Mouse (Mus musculus): Measurements from ENCODE around the gene Csrnp3. TPM values are rescaled to one million over a fixed set of nuclear protein-coding genes. Genes with fewer than 3 reads are reported as not detected.
"Not testable (repeated sequence)": the region's sequence is repeated elsewhere in the genome, so short reads cannot be mapped to it uniquely, and the experiment has no call there.

Csrnp3 gene
- not detected in 2 replicates for polyA plus RNA-seq (2015; fragmentation: Nextera tagmentation; extraction: Ambion mirVana)

DNA sequence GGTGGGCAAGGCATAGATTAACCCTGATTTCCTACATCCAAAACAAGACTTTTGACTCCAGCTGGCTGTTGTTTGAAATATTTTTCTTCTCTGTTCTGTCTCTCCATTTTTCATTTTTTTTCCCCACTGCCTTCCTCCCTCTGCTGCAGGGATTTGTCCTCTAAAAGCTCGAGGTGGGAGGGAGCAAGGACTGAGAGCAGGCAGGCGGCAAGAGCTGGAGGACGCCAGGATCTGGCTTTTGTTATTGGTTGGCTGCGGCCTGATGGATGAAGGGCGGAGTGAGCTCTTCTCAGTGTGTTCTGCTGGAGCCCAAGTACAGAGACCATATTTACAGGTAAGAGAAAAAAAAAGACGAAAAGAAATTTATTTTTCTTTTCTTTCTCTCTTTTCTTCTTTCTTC, at the start of gene Csrnp3:
Gene Csrnp3, plus strand, starts transcription at position 217 of the 400 bp plus-strand sequence.
- WGBS (ENCODE audit: insufficient replicate concordance), result 8% methylated on average over 6 of the region's 6 CpGs
- no peaks in the 10 kb centered on the region for H3K9me3 ChIP-seq (ENCODE audit: low read length)
- no peak within 1 kb of the TSS for H3K4me3 ChIP-seq (ENCODE audit: low read depth, low read length)
- no peak for TF ChIP-seq EP300 (IDR thresholded peaks at IDR 0.05; ENCODE audit: low read depth)
- TF ChIP-seq CTCF (IDR thresholded peaks at IDR 0.05; ENCODE audit: low read depth), result no peak
- H3K27me3 ChIP-seq (ENCODE audit: insufficient read depth, low read length), result no peaks in the 10 kb centered on the region
- no peak within 1 kb of the TSS for H3K9ac ChIP-seq (replicated peaks)
- no peak for DNase-seq
- H3K36me3 ChIP-seq (replicated peaks; ENCODE audit: insufficient read depth, low read length), result no peaks in the 10 kb centered on the region
- H3K27ac ChIP-seq (ENCODE audit: low read depth), result no peak within 1 kb of the TSS
- ATAC-seq, result no peak
- no peaks in the 10 kb centered on the region for H3K4me1 ChIP-seq (ENCODE audit: insufficient read depth)
- H3K4me2 ChIP-seq (ENCODE audit: low read depth, low read length), result peak within 1 kb of the TSS; percentile 45

DNA sequence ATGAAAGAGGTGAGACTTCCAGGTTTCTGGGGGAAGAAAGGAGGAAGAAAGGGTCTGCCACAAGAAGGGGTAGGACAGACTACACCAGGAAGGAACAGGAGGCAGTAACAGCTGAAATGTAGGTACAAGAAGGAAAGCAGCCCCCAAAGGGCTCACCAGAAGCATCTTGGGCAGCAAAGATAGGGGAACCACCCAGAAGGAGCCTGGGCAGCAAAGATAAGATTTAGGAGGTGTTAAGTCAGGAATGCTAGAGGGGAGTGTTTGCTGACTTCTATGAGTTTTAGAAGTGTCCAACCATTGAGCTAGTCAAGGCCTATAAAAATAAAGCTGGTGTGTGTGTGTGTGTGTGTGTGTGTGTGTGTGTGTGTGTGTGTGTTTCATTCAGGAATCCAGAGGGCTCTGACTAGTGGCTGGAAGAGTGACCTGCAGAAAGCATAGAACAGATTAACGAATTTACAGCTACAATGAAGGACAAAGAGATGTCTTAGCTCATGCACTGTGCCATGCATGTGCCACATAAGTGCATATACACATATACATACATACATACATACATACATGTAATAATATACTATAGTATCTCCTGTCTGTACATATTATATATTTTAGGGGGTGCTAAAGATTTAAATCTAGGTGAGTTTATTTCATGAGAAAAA, 44.4 kb upstream of the Csrnp3 start:
- Histone ChIP-seq H3K27ac (ENCODE audit: low read depth) (peak overlapping the region; percentile 29; the same call in 1 of the 2 replicates), H3K4me1 (ENCODE audit: insufficient read depth) (no peaks in the 10 kb centered on the region), H3K36me3 (replicated peaks; ENCODE audit: insufficient read depth, low read length) (no peaks in the 10 kb centered on the region), H3K4me2 (ENCODE audit: low read depth, low read length) (peak overlapping the region; percentile 10), H3K27me3 (ENCODE audit: insufficient read depth, low read length) (no peaks in the 10 kb centered on the region), H3K9ac (replicated peaks) (no peak overlapping the region), H3K4me3 (ENCODE audit: low read depth, low read length) (no peak overlapping the region), H3K9me3 (ENCODE audit: low read length) (no peaks in the 10 kb centered on the region)
- 68% methylated on average over 1 of the region's 1 CpGs for WGBS (ENCODE audit: insufficient replicate concordance)
- DNase-seq (no peak), ATAC-seq (peak; percentile 97)
- TF ChIP-seq EP300 (IDR thresholded peaks at IDR 0.05; ENCODE audit: low read depth), result peak; percentile 90
- no peak for TF ChIP-seq CTCF (IDR thresholded peaks at IDR 0.05; ENCODE audit: low read depth)

DNA sequence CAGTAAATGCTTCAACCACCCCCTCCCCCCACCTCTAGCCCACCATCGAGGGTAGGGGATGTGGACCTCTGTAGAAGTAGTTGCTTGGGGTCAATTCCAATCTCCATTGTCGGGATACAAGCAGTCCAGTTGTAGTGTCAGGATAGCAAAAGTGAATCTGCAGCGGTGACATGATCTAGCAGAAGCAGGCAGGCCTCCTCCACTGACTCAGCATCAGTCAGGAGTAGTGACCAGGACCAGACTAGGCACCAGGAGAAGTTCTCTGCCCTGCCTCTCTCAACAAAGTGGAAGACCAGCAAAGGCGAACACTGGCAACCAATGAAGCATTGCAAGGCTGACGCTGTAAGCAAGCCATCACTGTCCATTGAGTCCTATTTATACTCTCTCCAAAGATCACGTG, 39.0 kb upstream of the Csrnp3 start:
- Histone ChIP-seq H3K27ac (ENCODE audit: low read depth) (no peak overlapping the region), H3K36me3 (replicated peaks; ENCODE audit: insufficient read depth, low read length) (no peaks in the 10 kb centered on the region), H3K9me3 (ENCODE audit: low read length) (no peaks in the 10 kb centered on the region), H3K4me1 (ENCODE audit: insufficient read depth) (no peaks in the 10 kb centered on the region), H3K9ac (replicated peaks) (no peak overlapping the region), H3K4me2 (ENCODE audit: low read depth, low read length) (no peak overlapping the region), H3K27me3 (ENCODE audit: insufficient read depth, low read length) (no peaks in the 10 kb centered on the region), H3K4me3 (ENCODE audit: low read depth, low read length) (no peak overlapping the region)
- 79% methylated on average over 6 of the region's 6 CpGs for WGBS (ENCODE audit: insufficient replicate concordance)
- TF ChIP-seq EP300 (IDR thresholded peaks at IDR 0.05; ENCODE audit: low read depth) (no peak), CTCF (IDR thresholded peaks at IDR 0.05; ENCODE audit: low read depth) (no peak)
- no peak for DNase-seq
- ATAC-seq, result no peak

DNA sequence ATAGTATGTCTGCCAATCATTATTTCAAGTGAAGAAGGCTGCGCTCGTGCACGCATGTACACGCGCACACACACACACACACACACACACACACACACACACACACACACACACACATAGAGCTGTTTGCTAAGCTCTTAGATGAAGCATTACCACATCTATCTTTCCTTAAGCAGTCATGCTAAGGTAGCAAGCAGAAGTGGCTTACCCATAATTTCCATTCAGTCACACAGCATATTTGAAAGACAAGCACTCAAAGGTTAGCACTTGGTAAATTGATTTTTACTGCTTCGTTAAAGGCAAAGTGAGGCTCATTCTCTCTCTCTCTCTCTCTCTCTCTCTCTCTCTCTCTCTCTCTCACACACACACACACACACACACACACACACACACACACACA, 34.4 kb upstream of the Csrnp3 start:
- H3K4me3 ChIP-seq (ENCODE audit: low read depth, low read length); H3K27me3 ChIP-seq (ENCODE audit: insufficient read depth, low read length); H3K27ac ChIP-seq (ENCODE audit: low read depth); H3K9me3 ChIP-seq (ENCODE audit: low read length); H3K4me1 ChIP-seq (ENCODE audit: insufficient read depth); DNase-seq; H3K9ac ChIP-seq (replicated peaks); H3K4me2 ChIP-seq (ENCODE audit: low read depth, low read length); H3K36me3 ChIP-seq (replicated peaks; ENCODE audit: insufficient read depth, low read length); ATAC-seq: not testable (repeated sequence)
- 92% methylated on average over 6 of the region's 6 CpGs for WGBS (ENCODE audit: insufficient replicate concordance)

DNA sequence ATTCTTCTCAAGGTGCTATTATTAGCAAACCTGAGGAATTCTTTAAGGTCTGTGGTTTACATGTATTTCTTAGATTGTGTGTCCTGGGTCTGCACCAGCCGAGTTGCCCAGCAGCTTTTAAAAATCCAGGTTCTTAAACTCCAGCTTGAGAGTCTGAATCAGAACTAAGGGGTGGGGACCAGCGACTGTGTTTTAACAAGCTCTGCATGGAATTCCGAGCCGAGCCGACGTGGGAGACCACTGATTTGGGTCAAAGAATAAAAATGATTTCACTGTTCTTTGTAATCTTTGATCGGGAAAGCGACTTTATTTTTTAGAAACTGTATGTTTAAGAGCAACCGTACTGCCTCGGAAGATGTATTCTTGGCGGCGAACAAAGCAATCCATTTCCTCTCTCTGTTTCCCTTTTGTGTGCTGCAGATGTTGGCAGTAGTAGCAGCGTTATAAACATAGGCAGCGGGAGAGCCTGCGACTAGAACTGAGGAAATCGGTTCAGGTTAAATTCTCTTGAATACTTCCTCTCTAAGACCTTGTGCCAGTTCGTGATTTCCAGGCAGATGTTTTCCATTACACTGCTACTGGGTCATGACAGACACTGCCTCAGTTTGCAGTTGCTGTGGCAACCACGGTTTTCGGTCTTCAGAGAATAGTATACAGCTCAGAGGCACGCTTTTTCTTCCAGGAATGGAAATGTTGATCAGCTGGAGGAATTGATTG, 27.3 kb upstream of the Csrnp3 start:
- Histone ChIP-seq H3K27ac (ENCODE audit: low read depth) (no peak overlapping the region), H3K4me3 (ENCODE audit: low read depth, low read length) (no peak overlapping the region), H3K4me2 (ENCODE audit: low read depth, low read length) (peak overlapping the region; percentile 42)

DNA sequence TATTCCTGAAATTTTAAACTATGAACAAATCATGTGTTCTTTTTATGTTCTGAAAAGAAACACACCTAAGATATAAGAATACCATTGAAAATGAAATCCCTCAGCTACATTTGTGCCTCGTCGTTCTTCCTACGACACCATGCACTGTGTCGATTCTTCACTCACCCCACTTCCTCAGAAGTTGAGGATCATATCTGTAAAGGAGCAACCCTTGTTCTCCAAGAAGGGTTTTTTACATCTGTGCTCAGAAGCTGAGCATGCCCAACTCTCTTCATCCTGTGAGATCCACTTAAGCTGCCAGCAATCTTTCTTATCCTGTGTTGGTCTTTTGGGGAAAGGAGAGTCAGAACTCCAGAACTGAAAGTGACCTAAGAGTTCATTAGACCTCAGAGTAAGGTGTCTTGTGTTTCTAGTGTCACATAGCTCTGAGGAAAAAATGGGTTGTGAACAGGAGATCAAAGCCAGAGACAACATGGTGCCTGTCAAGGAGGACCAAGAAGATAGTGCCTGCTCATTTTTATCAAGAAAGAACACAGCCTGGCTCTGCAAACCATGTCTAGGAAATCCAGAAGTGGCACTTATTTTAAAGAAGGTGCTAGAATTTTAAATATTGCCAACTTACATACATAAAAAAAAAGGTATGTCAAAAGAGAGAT, 25.3 kb upstream of the Csrnp3 start:
- no peak for DNase-seq
- H3K36me3 ChIP-seq (replicated peaks; ENCODE audit: insufficient read depth, low read length), result no peaks in the 10 kb centered on the region
- no peak overlapping the region for H3K4me2 ChIP-seq (ENCODE audit: low read depth, low read length)
- TF ChIP-seq EP300 (IDR thresholded peaks at IDR 0.05; ENCODE audit: low read depth) (peak; percentile 83), CTCF (IDR thresholded peaks at IDR 0.05; ENCODE audit: low read depth) (no peak)
- H3K4me3 ChIP-seq (ENCODE audit: low read depth, low read length), result no peak overlapping the region
- H3K9ac ChIP-seq (replicated peaks), result no peak overlapping the region
- no peaks in the 10 kb centered on the region for H3K27me3 ChIP-seq (ENCODE audit: insufficient read depth, low read length)
- H3K9me3 ChIP-seq (ENCODE audit: low read length), result no peaks in the 10 kb centered on the region
- peak; percentile 83 for ATAC-seq
- H3K4me1 ChIP-seq (ENCODE audit: insufficient read depth), result peaks cover 3% of the 10 kb centered on the region; the same call in 1 of the 2 replicates
- 75% methylated on average over 4 of the region's 4 CpGs for WGBS (ENCODE audit: insufficient replicate concordance)
- no peak overlapping the region for H3K27ac ChIP-seq (ENCODE audit: low read depth)

More for the DNA sequence above, 27.3 kb upstream of the Csrnp3 start:
- no peak overlapping the region for H3K9ac ChIP-seq (replicated peaks)
- H3K27me3 ChIP-seq (ENCODE audit: insufficient read depth, low read length), result no peaks in the 10 kb centered on the region
- H3K4me1 ChIP-seq (ENCODE audit: insufficient read depth), result peaks cover 3% of the 10 kb centered on the region; the same call in 1 of the 2 replicates
- WGBS (ENCODE audit: insufficient replicate concordance), result 33% methylated on average over 20 of the region's 20 CpGs
- H3K9me3 ChIP-seq (ENCODE audit: low read length), result no peaks in the 10 kb centered on the region
- DNase-seq, result no peak
- H3K36me3 ChIP-seq (replicated peaks; ENCODE audit: insufficient read depth, low read length), result no peaks in the 10 kb centered on the region
- peak; percentile 27; the same call in 1 of the 2 replicates for ATAC-seq
- TF ChIP-seq CTCF (IDR thresholded peaks at IDR 0.05; ENCODE audit: low read depth), result no peak

Data from liver, postnatal 0 days (tissue).